Mouse (Mus musculus): Measurements from ENCODE around the gene Slc5a4a. TPM values are rescaled to one million over a fixed set of nuclear protein-coding genes. Genes with fewer than 3 reads are reported as not detected.

Gene Slc5a4a
- polyA plus RNA-seq, 1 experiment, result not detected

GRCm38 (mm10) chr10:76136318-76136717 is 10.9 kb upstream of the Slc5a4a start:
- no peaks in the 10 kb centered on the region for H3K4me1 ChIP-seq (ENCODE audit: control insufficient read depth, insufficient read depth, low read length)
- H3K27ac ChIP-seq (ENCODE audit: insufficient read depth, low read depth, low read length), result no peak overlapping the region
- no peaks in the 10 kb centered on the region for H3K27me3 ChIP-seq (replicated peaks; ENCODE audit: control insufficient read depth, insufficient read depth, low read length)
- H3K4me3 ChIP-seq (ENCODE audit: insufficient read depth, low read depth, low read length), result no peak overlapping the region
- DNase-seq, result no peak
- TF ChIP-seq POLR2A (IDR thresholded peaks at IDR 0.05; ENCODE audit: low read depth, low read length), result no peak
- TF ChIP-seq CTCF (conservative IDR thresholded peaks at IDR 0.05; ENCODE audit: insufficient read depth, insufficient read length, low read depth, low read length), result no peak
- no peaks in the 10 kb centered on the region for H3K36me3 ChIP-seq (ENCODE audit: control insufficient read depth, insufficient read depth, low read length)
- WGBS, result 79% methylated on average over 2 of the region's 2 CpGs

GRCm38 (mm10) chr10:76146846-76147245 is 405 bp upstream of the Slc5a4a start:
- H3K36me3 ChIP-seq (ENCODE audit: control insufficient read depth, insufficient read depth, low read length), result no peaks in the 10 kb centered on the region
- TF ChIP-seq CTCF (conservative IDR thresholded peaks at IDR 0.05; ENCODE audit: insufficient read depth, insufficient read length, low read depth, low read length), result no peak
- TF ChIP-seq POLR2A (IDR thresholded peaks at IDR 0.05; ENCODE audit: low read depth, low read length), result no peak
- no peak for DNase-seq
- H3K27me3 ChIP-seq (replicated peaks; ENCODE audit: control insufficient read depth, insufficient read depth, low read length), result no peaks in the 10 kb centered on the region
- WGBS, result 63% methylated on average over 8 of the region's 8 CpGs
- no peak overlapping the region for H3K27ac ChIP-seq (ENCODE audit: insufficient read depth, low read depth, low read length)
- H3K4me1 ChIP-seq (ENCODE audit: control insufficient read depth, insufficient read depth, low read length), result no peaks in the 10 kb centered on the region
- H3K4me3 ChIP-seq (ENCODE audit: insufficient read depth, low read depth, low read length), result no peak overlapping the region

GRCm38 (mm10) chr10:76155911-76156310 is 8.7 kb downstream of the Slc5a4a start:
- no peak for DNase-seq
- H3K36me3 ChIP-seq (ENCODE audit: control insufficient read depth, insufficient read depth, low read length), result no peaks in the 10 kb centered on the region
- no peaks in the 10 kb centered on the region for H3K4me1 ChIP-seq (ENCODE audit: control insufficient read depth, insufficient read depth, low read length)
- WGBS, result 71% methylated on average over 7 of the region's 7 CpGs
- no peak for TF ChIP-seq CTCF (conservative IDR thresholded peaks at IDR 0.05; ENCODE audit: insufficient read depth, insufficient read length, low read depth, low read length)
- TF ChIP-seq POLR2A (IDR thresholded peaks at IDR 0.05; ENCODE audit: low read depth, low read length), result no peak
- H3K4me3 ChIP-seq (ENCODE audit: insufficient read depth, low read depth, low read length), result no peak overlapping the region
- H3K27ac ChIP-seq (ENCODE audit: insufficient read depth, low read depth, low read length), result no peak overlapping the region
- no peaks in the 10 kb centered on the region for H3K27me3 ChIP-seq (replicated peaks; ENCODE audit: control insufficient read depth, insufficient read depth, low read length)

- Histone ChIP-seq H3K4me3 (ENCODE audit: insufficient read depth, low read depth, low read length) (no peak overlapping the region), H3K27ac (ENCODE audit: insufficient read depth, low read depth, low read length) (no peak overlapping the region), H3K27me3 (replicated peaks; ENCODE audit: control insufficient read depth, insufficient read depth, low read length) (no peaks in the 10 kb centered on the region), H3K4me1 (ENCODE audit: control insufficient read depth, insufficient read depth, low read length) (no peaks in the 10 kb centered on the region), H3K36me3 (ENCODE audit: control insufficient read depth, insufficient read depth, low read length) (no peaks in the 10 kb centered on the region)
- TF ChIP-seq CTCF (conservative IDR thresholded peaks at IDR 0.05; ENCODE audit: insufficient read depth, insufficient read length, low read depth, low read length), result no peak
- TF ChIP-seq POLR2A (IDR thresholded peaks at IDR 0.05; ENCODE audit: low read depth, low read length), result no peak
- WGBS, result 83% methylated on average over 5 of the region's 5 CpGs
- DNase-seq, result no peak
Observed at GRCm38 (mm10) chr10:76157528-76157927, 10.3 kb downstream of the Slc5a4a start.

GRCm38 (mm10) chr10:76158009-76158408 is 10.8 kb downstream of the Slc5a4a start:
- TF ChIP-seq POLR2A (IDR thresholded peaks at IDR 0.05; ENCODE audit: low read depth, low read length), result no peak
- no peak for TF ChIP-seq CTCF (conservative IDR thresholded peaks at IDR 0.05; ENCODE audit: insufficient read depth, insufficient read length, low read depth, low read length)
- Histone ChIP-seq H3K4me1 (ENCODE audit: control insufficient read depth, insufficient read depth, low read length) (no peaks in the 10 kb centered on the region), H3K27me3 (replicated peaks; ENCODE audit: control insufficient read depth, insufficient read depth, low read length) (no peaks in the 10 kb centered on the region), H3K27ac (ENCODE audit: insufficient read depth, low read depth, low read length) (no peak overlapping the region), H3K36me3 (ENCODE audit: control insufficient read depth, insufficient read depth, low read length) (no peaks in the 10 kb centered on the region), H3K4me3 (ENCODE audit: insufficient read depth, low read depth, low read length) (no peak overlapping the region)
- WGBS, result 69% methylated on average over 1 of the region's 1 CpGs
- DNase-seq, result no peak

- Histone ChIP-seq H3K27ac (ENCODE audit: insufficient read depth, low read depth, low read length) (no peak overlapping the region), H3K27me3 (replicated peaks; ENCODE audit: control insufficient read depth, insufficient read depth, low read length) (no peaks in the 10 kb centered on the region), H3K4me3 (ENCODE audit: insufficient read depth, low read depth, low read length) (no peak overlapping the region), H3K36me3 (ENCODE audit: control insufficient read depth, insufficient read depth, low read length) (no peaks in the 10 kb centered on the region), H3K4me1 (ENCODE audit: control insufficient read depth, insufficient read depth, low read length) (no peaks in the 10 kb centered on the region)
- DNase-seq, result no peak
- WGBS, result 50% methylated on average over 2 of the region's 2 CpGs
- no peak for TF ChIP-seq CTCF (conservative IDR thresholded peaks at IDR 0.05; ENCODE audit: insufficient read depth, insufficient read length, low read depth, low read length)
- no peak for TF ChIP-seq POLR2A (IDR thresholded peaks at IDR 0.05; ENCODE audit: low read depth, low read length)
Observed at GRCm38 (mm10) chr10:76174899-76175298, 27.6 kb downstream of the Slc5a4a start.

- Histone ChIP-seq H3K4me1 (ENCODE audit: control insufficient read depth, insufficient read depth, low read length) (no peaks in the 10 kb centered on the region), H3K4me3 (ENCODE audit: insufficient read depth, low read depth, low read length) (no peak overlapping the region), H3K36me3 (ENCODE audit: control insufficient read depth, insufficient read depth, low read length) (no peaks in the 10 kb centered on the region), H3K27ac (ENCODE audit: insufficient read depth, low read depth, low read length) (no peak overlapping the region), H3K27me3 (replicated peaks; ENCODE audit: control insufficient read depth, insufficient read depth, low read length) (no peaks in the 10 kb centered on the region)
- 67% methylated on average over 4 of the region's 4 CpGs for WGBS
- TF ChIP-seq POLR2A (IDR thresholded peaks at IDR 0.05; ENCODE audit: low read depth, low read length), result no peak
- no peak for TF ChIP-seq CTCF (conservative IDR thresholded peaks at IDR 0.05; ENCODE audit: insufficient read depth, insufficient read length, low read depth, low read length)
- DNase-seq, result no peak
Observed at GRCm38 (mm10) chr10:76185216-76185615, 38.0 kb downstream of the Slc5a4a start.

- Histone ChIP-seq H3K4me3 (ENCODE audit: insufficient read depth, low read depth, low read length) (no peak overlapping the region), H3K4me1 (ENCODE audit: control insufficient read depth, insufficient read depth, low read length) (no peaks in the 10 kb centered on the region), H3K27me3 (replicated peaks; ENCODE audit: control insufficient read depth, insufficient read depth, low read length) (no peaks in the 10 kb centered on the region), H3K36me3 (ENCODE audit: control insufficient read depth, insufficient read depth, low read length) (no peaks in the 10 kb centered on the region), H3K27ac (ENCODE audit: insufficient read depth, low read depth, low read length) (no peak overlapping the region)
- 93% methylated on average over 1 of the region's 1 CpGs for WGBS
- DNase-seq, result no peak
- TF ChIP-seq CTCF (conservative IDR thresholded peaks at IDR 0.05; ENCODE audit: insufficient read depth, insufficient read length, low read depth, low read length) (no peak), POLR2A (IDR thresholded peaks at IDR 0.05; ENCODE audit: low read depth, low read length) (no peak)
Observed at GRCm38 (mm10) chr10:76188010-76188409, 40.8 kb downstream of the Slc5a4a start.

Data from kidney, adult 2 months (tissue).